Mouse (Mus musculus): ENCODE data around the gene Olfr411. TPM values are rescaled to one million over a fixed set of nuclear protein-coding genes. Genes with fewer than 3 reads are reported as not detected.

The Olfr411 gene
- total and polyA plus RNA-seq, 3 experiments, result 0.22 TPM; not detected in 2

DNA sequence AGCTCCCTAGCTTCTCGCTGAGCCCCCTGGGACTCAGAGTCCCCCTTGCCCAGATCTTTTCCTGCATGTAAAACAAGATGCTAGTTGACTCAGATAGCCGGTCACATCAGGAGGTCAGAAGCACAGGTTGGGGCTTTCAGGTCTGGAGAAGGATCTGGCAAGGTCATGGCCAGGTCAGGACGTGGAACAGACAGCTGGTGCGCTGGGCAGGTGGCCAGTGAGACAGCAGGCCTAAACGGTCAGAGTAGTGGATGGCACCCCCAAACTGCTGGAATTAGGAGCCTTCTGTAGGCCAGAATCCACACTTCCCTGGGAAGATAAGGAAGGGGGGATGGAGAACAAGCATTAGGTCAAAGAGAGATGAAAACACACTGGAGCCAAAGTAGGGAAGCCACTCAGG lies 34.8 kb upstream of the Olfr411 start:
- peaks cover 21% of the 10 kb centered on the region for H3K27me3 ChIP-seq (ENCODE audit: insufficient read depth, low read length)
- H3K4me3 ChIP-seq (ENCODE audit: low read depth, low read length), result no peak overlapping the region
- TF ChIP-seq GATA2 (IDR thresholded peaks at IDR 0.05; ENCODE audit: borderline replicate concordance, low read depth, low read length) (no peak), TAL1 (conservative IDR thresholded peaks at IDR 0.05; ENCODE audit: low read depth, low read length) (no peak), GATA1 (IDR thresholded peaks at IDR 0.05; ENCODE audit: borderline replicate concordance, low read length) (no peak), CTCF (IDR thresholded peaks at IDR 0.05; ENCODE audit: low read depth, low read length) (no peak), POLR2AphosphoS5 (IDR thresholded peaks at IDR 0.05; ENCODE audit: insufficient replicate concordance, low read depth, low read length) (no peak)
- ATAC-seq (ENCODE audit: extremely low read depth, insufficient number of reproducible peaks, low FRiP score, poor library complexity, severe bottlenecking), result no peak
- H3K4me1 ChIP-seq (ENCODE audit: insufficient read depth, low read depth, low read length), result peaks cover 2% of the 10 kb centered on the region; the same call in 1 of the 2 replicates
- no peaks in the 10 kb centered on the region for H3K9me3 ChIP-seq (replicated peaks)
- DNase-seq (ENCODE audit: low spot score), result no peak
- peaks cover 83% of the 10 kb centered on the region for H3K36me3 ChIP-seq (replicated peaks)

DNA sequence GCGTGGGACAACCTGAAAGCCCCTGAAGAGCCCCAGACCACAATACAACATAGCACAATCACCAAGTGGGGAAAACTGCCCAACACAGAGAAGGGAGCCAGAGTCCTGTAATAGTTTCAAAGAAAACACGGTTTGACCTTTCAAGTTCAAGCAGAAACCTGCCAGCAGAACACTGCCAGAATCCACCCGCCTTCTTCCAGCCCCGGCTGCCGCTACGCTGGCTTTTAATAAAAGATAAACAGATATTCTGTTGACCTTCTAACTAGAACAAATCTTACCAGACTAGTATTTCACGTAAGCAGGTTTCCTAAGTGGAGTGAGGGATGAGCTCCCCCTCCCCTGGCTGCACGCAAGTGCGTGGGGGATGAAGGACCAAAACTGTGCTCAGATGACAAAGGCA lies 33.2 kb upstream of the Olfr411 start:
- DNase-seq (ENCODE audit: low spot score) (no peak), ATAC-seq (ENCODE audit: extremely low read depth, insufficient number of reproducible peaks, low FRiP score, poor library complexity, severe bottlenecking) (no peak)
- H3K4me1 ChIP-seq (ENCODE audit: insufficient read depth, low read depth, low read length), result peaks cover 2% of the 10 kb centered on the region; the same call in 1 of the 2 replicates
- peaks cover 21% of the 10 kb centered on the region for H3K27me3 ChIP-seq (ENCODE audit: insufficient read depth, low read length)
- TF ChIP-seq CTCF (IDR thresholded peaks at IDR 0.05; ENCODE audit: low read depth, low read length) (no peak), POLR2AphosphoS5 (IDR thresholded peaks at IDR 0.05; ENCODE audit: insufficient replicate concordance, low read depth, low read length) (no peak), TAL1 (conservative IDR thresholded peaks at IDR 0.05; ENCODE audit: low read depth, low read length) (no peak), GATA2 (IDR thresholded peaks at IDR 0.05; ENCODE audit: borderline replicate concordance, low read depth, low read length) (no peak), GATA1 (IDR thresholded peaks at IDR 0.05; ENCODE audit: borderline replicate concordance, low read length) (no peak)
- H3K4me3 ChIP-seq (ENCODE audit: low read depth, low read length), result no peak overlapping the region
- H3K36me3 ChIP-seq (replicated peaks), result peaks cover 67% of the 10 kb centered on the region
- no peaks in the 10 kb centered on the region for H3K9me3 ChIP-seq (replicated peaks)

- no peaks in the 10 kb centered on the region for H3K9me3 ChIP-seq (replicated peaks)
- no peak for DNase-seq (ENCODE audit: low spot score)
- ATAC-seq (ENCODE audit: extremely low read depth, insufficient number of reproducible peaks, low FRiP score, poor library complexity, severe bottlenecking), result no peak
- TF ChIP-seq POLR2AphosphoS5 (IDR thresholded peaks at IDR 0.05; ENCODE audit: insufficient replicate concordance, low read depth, low read length), result no peak
- TF ChIP-seq GATA2 (IDR thresholded peaks at IDR 0.05; ENCODE audit: borderline replicate concordance, low read depth, low read length), result no peak
- no peak for TF ChIP-seq CTCF (IDR thresholded peaks at IDR 0.05; ENCODE audit: low read depth, low read length)
- no peak for TF ChIP-seq GATA1 (IDR thresholded peaks at IDR 0.05; ENCODE audit: borderline replicate concordance, low read length)
- no peak for TF ChIP-seq TAL1 (conservative IDR thresholded peaks at IDR 0.05; ENCODE audit: low read depth, low read length)
- no peak overlapping the region for H3K4me3 ChIP-seq (ENCODE audit: low read depth, low read length)
- peaks cover 7% of the 10 kb centered on the region for H3K4me1 ChIP-seq (ENCODE audit: insufficient read depth, low read depth, low read length)
- H3K36me3 ChIP-seq (replicated peaks), result peaks cover 10% of the 10 kb centered on the region
- H3K27me3 ChIP-seq (ENCODE audit: insufficient read depth, low read length), result peaks cover 27% of the 10 kb centered on the region
These were observed 26.9 kb upstream of the Olfr411 start for GRCm38 (mm10) chr11:74379166-74379873.

- DNase-seq (ENCODE audit: low spot score), result no peak
- no peaks in the 10 kb centered on the region for H3K36me3 ChIP-seq (replicated peaks)
- peaks cover 24% of the 10 kb centered on the region for H3K27me3 ChIP-seq (ENCODE audit: insufficient read depth, low read length)
- peaks cover 6% of the 10 kb centered on the region; the same call in 1 of the 2 replicates for H3K4me1 ChIP-seq (ENCODE audit: insufficient read depth, low read depth, low read length)
- TF ChIP-seq GATA2 (IDR thresholded peaks at IDR 0.05; ENCODE audit: borderline replicate concordance, low read depth, low read length), result no peak
- TF ChIP-seq CTCF (IDR thresholded peaks at IDR 0.05; ENCODE audit: low read depth, low read length), result peak; percentile 59
- TF ChIP-seq GATA1 (IDR thresholded peaks at IDR 0.05; ENCODE audit: borderline replicate concordance, low read length), result no peak
- peak; percentile 52; the same call in 1 of the 2 replicates for ATAC-seq (ENCODE audit: extremely low read depth, insufficient number of reproducible peaks, low FRiP score, poor library complexity, severe bottlenecking)
- no peaks in the 10 kb centered on the region for H3K9me3 ChIP-seq (replicated peaks)
- H3K4me3 ChIP-seq (ENCODE audit: low read depth, low read length), result no peak overlapping the region
These were observed 24.4 kb upstream of the Olfr411 start for GRCm38 (mm10) chr11:74376847-74377246.

GRCm38 (mm10) chr11:74371393-74372100 lies 19.1 kb upstream of the Olfr411 start:
- peak; percentile 79 for DNase-seq (ENCODE audit: low spot score)
- no peak for ATAC-seq (ENCODE audit: extremely low read depth, insufficient number of reproducible peaks, low FRiP score, poor library complexity, severe bottlenecking)
- peaks cover 20% of the 10 kb centered on the region for H3K27me3 ChIP-seq (ENCODE audit: insufficient read depth, low read length)
- no peak overlapping the region for H3K4me3 ChIP-seq (ENCODE audit: low read depth, low read length)
- H3K36me3 ChIP-seq (replicated peaks), result no peaks in the 10 kb centered on the region
- no peaks in the 10 kb centered on the region for H3K9me3 ChIP-seq (replicated peaks)
- TF ChIP-seq CTCF (IDR thresholded peaks at IDR 0.05; ENCODE audit: low read depth, low read length), result peak; percentile 98
- TF ChIP-seq GATA1 (IDR thresholded peaks at IDR 0.05; ENCODE audit: borderline replicate concordance, low read length), result no peak
- no peak for TF ChIP-seq TAL1 (conservative IDR thresholded peaks at IDR 0.05; ENCODE audit: low read depth, low read length)
- H3K4me1 ChIP-seq (ENCODE audit: insufficient read depth, low read depth, low read length), result peaks cover 2% of the 10 kb centered on the region; the same call in 1 of the 2 replicates

GRCm38 (mm10) chr11:74361769-74362168 lies 9.3 kb upstream of the Olfr411 start, which contains the start of gene Olfr412:
Gene Olfr412 (plus strand): TSS chr11:74362069.
- Histone ChIP-seq H3K36me3 (replicated peaks) (no peaks in the 10 kb centered on the region), H3K4me3 (ENCODE audit: low read depth, low read length) (no peak within 1 kb of the TSS), H3K4me1 (ENCODE audit: insufficient read depth, low read depth, low read length) (no peaks in the 10 kb centered on the region), H3K9me3 (replicated peaks) (no peaks in the 10 kb centered on the region), H3K27me3 (ENCODE audit: insufficient read depth, low read length) (peaks cover 5% of the 10 kb centered on the region)
- DNase-seq (ENCODE audit: low spot score), result no peak
- no peak for ATAC-seq (ENCODE audit: extremely low read depth, insufficient number of reproducible peaks, low FRiP score, poor library complexity, severe bottlenecking)
- TF ChIP-seq GATA2 (IDR thresholded peaks at IDR 0.05; ENCODE audit: borderline replicate concordance, low read depth, low read length) (no peak), TAL1 (conservative IDR thresholded peaks at IDR 0.05; ENCODE audit: low read depth, low read length) (no peak), GATA1 (IDR thresholded peaks at IDR 0.05; ENCODE audit: borderline replicate concordance, low read length) (no peak), POLR2AphosphoS5 (IDR thresholded peaks at IDR 0.05; ENCODE audit: insufficient replicate concordance, low read depth, low read length) (no peak), CTCF (IDR thresholded peaks at IDR 0.05; ENCODE audit: low read depth, low read length) (no peak)
